Mouse (Mus musculus): ENCODE measurements around the gene Napa. TPM values are rescaled to one million over a fixed set of nuclear protein-coding genes. Genes with fewer than 3 reads are reported as not detected.

Gene Napa
- total RNA-seq, 2 experiments from 2014 or later = 101 to 131 TPM

- no peak for DNase-seq (ENCODE audit: low spot score)
These were observed 32.8 kb downstream of the Napa start for GRCm38 (mm10) chr7:16130956-16131634.

- DNase-seq (ENCODE audit: low spot score) = no peak
These were observed 33.9 kb downstream of the Napa start for GRCm38 (mm10) chr7:16132161-16132581.

DNA sequence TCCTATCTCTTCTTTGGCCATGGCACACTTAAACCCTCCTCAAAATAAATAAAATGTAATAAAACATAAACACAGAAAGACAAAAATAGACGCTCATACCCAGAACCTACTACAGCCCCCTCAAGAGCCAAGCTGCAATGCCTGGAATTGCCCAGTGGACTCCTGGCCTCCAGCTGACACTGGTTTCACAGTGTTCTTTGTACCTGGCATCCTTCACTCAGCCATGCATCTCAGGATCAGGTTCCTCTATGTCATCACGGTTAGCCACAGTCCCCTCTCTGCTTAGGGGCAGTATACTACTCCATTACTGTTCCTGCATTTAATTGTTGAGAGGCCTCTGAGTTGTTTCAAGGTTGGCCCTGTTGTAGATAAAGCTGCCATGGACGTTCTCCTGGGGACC lies 34.7 kb downstream of the Napa start:
- no peak for DNase-seq (ENCODE audit: low spot score)

GRCm38 (mm10) chr7:16133691-16134090 lies 35.4 kb downstream of the Napa start:
- DNase-seq (ENCODE audit: low spot score) = no peak

DNA sequence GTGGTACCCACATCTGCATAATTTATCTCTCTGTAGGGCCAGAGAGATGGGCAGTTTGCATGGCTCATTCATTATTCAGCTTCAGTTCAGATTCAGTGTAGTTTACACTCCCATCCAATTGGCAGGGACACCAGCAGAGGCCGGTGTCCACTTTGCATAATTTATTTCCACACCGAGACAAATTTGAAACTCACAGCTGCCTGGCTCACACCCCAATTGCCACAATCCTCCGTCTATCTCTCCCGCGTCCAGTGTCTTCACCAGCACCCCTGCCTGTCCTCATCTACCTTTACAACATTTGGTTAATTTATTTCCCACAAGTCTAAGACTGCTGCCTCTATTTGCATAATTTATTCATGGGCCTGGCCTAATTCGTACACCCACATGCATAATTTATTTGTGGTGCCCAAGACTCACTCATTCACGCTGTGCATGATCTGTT lies 36.7 kb downstream of the Napa start:
- no peak for DNase-seq (ENCODE audit: low spot score)

- no peak for DNase-seq (ENCODE audit: low spot score)
These were observed 48.5 kb downstream of the Napa start for GRCm38 (mm10) chr7:16146489-16147410.

DNA sequence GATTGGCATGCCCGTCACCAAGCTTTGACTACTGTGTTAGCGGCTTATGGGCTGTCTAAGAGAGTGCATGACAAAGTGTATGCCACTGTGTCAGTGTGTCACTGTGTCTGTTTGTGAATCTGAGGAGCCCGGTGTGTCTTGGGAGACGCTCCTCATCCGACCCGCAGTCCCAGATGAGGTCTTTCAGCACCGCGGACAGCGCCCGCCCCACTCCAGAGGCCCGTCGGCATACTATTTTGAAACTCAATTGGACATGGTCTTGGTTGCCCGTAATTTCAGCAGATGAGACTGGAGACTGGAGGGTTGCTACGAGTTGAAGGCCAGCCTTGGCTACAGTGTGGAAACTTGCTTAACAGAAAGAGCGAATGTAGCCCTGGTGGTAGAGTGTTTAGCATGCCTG lies 49.4 kb downstream of the Napa start:
- DNase-seq (ENCODE audit: low spot score) = peak; percentile 43

GRCm38 (mm10) chr7:16149241-16149640 lies 51.0 kb downstream of the Napa start:
- no peak for DNase-seq (ENCODE audit: low spot score)

DNA sequence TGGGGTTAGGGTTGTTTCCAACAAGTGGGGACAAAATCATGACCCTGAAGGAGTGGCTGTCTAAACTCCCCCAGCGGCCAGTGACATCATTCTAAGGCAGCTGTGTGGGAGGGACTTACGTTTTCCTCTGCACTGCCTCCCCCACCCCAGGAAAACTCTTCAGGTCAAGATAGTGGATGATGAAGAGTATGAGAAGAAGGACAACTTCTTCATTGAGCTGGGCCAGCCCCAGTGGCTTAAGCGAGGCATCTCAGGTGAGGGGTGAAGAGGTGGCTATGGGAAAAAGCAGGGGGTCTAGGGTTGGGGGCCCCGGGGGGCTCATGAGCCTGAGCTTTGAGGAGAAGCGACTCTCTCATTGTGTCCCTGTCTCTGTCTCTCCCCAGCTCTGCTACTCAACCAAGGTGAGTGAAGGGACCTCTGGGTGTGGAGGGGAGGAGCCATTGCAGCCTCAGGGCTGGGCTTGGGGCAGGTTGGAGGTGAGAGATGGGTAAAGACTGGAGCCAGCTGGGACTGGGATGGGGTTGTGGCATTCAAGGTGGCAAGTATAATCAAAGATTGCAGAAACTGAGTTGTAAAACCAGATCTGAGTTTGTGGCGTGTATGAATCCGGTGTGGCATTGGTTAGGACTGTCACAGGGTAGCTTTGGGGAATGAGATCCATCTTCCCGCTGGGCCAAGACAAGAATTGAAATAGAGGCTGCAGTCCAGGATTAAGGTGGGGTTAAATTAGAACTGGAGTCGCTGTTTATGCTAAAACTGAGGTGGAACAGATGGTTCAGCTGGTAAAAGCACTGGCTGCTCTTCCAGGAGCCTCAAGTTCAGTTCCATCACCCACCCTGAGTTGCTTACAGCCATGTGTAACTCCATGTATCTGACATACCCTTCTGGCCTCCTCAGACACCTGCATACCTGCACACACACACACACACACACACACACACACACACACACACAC lies 52.2 kb downstream of the Napa start:
- no peak for DNase-seq (ENCODE audit: low spot score)

- peak; percentile 42 for DNase-seq (ENCODE audit: low spot score)
These were observed 55.3 kb downstream of the Napa start for GRCm38 (mm10) chr7:16153522-16153921.

DNA sequence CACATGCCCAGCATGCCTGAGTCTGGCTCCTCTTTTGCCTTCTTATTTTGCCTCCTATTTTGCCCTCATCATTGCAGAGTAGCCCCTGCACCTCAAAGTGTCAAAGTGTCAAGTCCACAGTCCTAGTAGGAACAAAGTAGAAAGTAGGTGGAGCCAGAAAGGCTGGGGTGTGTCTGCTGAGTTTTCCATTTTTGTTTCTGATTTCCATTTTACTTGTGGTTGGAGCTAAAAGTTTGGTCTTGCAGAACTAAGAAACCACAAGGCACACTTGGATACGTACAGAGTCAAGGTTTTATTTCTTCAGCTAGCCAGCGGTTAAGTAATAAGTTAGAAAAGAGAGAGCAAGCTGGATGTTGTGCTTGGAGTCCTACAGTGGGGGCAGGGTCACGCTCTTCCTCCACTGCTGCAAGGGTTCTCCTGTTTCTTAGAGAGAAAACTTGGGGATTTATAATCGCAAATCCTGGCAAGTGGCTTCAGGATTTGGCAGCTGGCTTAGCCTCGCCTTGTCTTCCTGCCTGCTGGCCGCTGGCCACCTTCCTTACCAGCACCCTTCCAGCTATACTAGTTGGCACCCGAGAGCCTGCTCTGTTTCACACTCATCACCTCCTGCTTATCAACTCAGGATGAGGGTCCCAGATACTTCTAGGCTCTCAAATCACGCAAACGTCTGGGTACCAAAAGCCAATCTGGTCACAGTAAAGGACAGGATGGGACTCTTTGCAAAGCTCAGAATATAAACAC lies 57.0 kb downstream of the Napa start:
- no peak for DNase-seq (ENCODE audit: low spot score)

- DNase-seq (ENCODE audit: low spot score) = no peak
These were observed 58.0 kb downstream of the Napa start for GRCm38 (mm10) chr7:16156105-16156714.

- no peak for DNase-seq (ENCODE audit: low spot score)
These were observed 60.5 kb downstream of the Napa start for GRCm38 (mm10) chr7:16158735-16159134.

DNA sequence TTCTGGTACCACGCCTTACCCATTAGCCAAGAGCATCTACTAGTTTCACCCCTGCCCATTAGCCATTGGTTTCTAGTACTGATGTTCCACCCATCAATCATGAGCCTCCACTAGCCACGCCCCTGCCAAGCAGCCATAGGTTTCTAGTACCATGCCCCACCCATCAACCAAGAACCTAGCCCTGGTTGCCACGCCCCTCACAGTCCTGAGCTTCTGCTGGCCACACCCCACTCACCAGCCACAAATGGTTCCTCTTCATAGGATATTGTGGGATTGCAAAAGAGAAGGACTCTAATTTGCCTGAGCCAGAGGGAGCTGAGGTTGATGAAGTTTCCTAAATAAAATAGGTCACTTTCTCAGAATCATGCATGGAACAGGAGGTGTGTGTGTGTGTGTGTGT lies 62.4 kb downstream of the Napa start:
- DNase-seq (ENCODE audit: low spot score) = no peak

GRCm38 (mm10) chr7:16161302-16161701 lies 63.0 kb downstream of the Napa start:
- DNase-seq (ENCODE audit: low spot score) = no peak

GRCm38 (mm10) chr7:16162036-16162435 lies 63.8 kb downstream of the Napa start:
- DNase-seq (ENCODE audit: low spot score) = no peak

Measured in gastrocnemius, adult 18-20 months (tissue).